Mouse (Mus musculus): Measurements from ENCODE around the gene Zfp78.

Zfp78 gene

GRCm38 (mm10) chr7:6388971-6389370 is 25.9 kb downstream of the Zfp78 start:
- no peak for DNase-seq (ENCODE audit: low spot score in 2 of 2)

- DNase-seq (ENCODE audit: low spot score in 2 of 2) = no peak
These were observed 26.4 kb downstream of the Zfp78 start for GRCm38 (mm10) chr7:6389449-6389848.

GRCm38 (mm10) chr7:6397996-6398975 is 35.2 kb downstream of the Zfp78 start, which contains the start of gene Smim17:
TSS of gene Smim17 (plus strand) at chr7:6398715.
- DNase-seq (ENCODE audit: low spot score in 2 of 2) = peak; percentile 53 to 78

DNA sequence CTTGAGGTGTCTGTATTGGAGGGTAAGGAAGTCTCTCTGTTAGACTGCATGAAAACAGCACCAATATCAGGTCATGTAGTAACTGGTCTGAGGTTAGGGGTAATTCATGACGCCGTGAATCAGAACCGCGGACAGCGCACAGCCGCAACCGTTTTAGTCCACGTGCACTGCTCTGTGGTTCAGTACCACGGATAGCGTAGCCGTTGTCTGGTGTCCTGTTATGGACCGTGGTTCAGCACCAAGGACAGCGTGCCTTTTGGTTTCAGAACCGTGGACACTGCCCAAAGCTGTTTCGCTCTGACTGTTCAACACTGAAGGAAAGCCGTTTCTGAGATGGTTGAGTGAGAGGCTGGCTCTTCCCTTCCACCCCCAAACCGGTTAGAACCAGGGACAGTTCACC is 47.0 kb downstream of the Zfp78 start, which contains the start of gene Gm20715:
Gm20715 (plus strand) TSS at position 235 of the 400 bp plus-strand sequence.
- DNase-seq (ENCODE audit: low spot score in 2 of 2) = peak in 1 of 2 experiments; percentile 73

DNA sequence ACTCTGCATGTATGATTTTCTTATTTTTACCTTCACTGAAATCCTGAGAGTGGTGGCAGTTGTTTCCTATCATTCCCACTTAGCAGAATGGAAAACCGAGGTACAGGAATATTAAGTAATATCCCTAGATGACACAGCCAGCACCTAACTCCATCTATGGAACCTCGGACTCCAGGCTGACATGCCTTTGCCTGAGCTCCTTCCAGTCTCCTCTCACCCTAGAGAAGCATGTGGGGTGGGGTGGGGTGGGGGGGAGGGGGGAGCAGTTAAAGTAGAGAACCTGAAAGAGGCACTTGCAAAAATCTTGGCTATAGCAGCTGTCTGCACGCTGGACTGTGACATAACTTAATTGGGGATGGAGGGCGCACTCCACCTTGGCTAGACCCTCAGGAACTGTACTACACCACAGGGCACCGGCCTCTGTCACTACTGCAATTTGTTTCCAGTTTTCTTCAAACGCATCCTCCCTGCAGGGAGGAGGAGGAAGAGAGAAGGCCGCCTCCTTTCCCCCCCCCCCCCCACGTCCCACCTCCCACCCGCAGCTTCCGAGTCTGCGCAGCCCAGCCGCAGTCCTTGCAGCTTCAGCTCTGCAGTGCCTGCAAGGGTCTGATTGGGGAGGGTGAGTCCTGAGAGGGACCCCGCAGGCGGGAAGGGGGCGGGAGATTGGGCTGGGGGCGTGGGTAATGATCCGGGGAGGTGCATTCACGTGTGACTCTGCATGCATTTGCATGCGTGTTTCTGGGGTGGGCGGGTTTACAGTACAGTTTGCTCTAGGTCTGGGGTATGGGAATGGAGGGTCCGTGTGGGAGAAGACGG is 51.8 kb downstream of the Zfp78 start:
- peak in 1 of 2 experiments; percentile 28 for DNase-seq (ENCODE audit: low spot score in 2 of 2)

- no peak for DNase-seq (ENCODE audit: low spot score in 2 of 2)
These were observed 52.3 kb downstream of the Zfp78 start for GRCm38 (mm10) chr7:6415442-6415787.

DNA sequence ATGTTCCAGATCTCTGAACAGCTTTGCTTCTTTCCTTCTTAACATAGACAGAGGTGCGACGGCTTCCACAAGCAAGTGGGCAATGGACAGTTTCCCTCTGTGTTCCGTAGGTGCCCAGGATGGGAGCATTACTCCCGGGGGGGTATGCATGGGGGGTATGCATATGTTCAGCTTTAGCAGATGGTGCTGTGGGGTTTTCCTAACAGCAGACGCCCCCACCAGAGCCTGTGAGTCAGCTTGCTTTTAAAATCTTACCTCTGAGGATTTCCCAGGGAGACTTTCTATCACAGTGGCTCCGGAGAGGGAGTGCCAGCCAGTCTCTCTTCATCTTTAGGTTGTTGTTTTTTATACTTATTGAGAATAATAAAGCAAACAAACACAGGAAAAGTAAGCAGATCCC is 56.8 kb downstream of the Zfp78 start:
- peak in 1 of 2 experiments; percentile 40 for DNase-seq (ENCODE audit: low spot score in 2 of 2)

- no peak for DNase-seq (ENCODE audit: low spot score in 2 of 2)
These were observed 66.3 kb downstream of the Zfp78 start for GRCm38 (mm10) chr7:6429381-6429780.

DNA sequence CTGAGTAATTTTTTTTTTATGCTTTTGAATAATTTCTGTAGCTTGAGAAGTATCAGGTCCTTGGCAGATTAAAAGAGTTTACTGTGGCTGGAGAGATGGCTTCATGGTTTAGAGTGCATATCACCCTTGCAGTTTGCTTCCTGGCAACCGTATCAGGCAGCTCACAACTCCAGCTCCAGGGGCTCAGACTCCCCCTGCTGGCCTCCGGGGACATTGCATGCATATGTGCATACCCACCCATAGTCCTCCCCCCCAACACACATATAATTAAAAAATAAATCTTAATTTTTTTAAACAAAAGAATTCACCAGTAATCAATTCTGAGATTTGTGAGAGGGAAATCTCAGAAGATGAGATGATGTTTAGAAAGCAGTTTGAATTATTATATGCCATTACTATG is 67.3 kb downstream of the Zfp78 start:
- no peak for DNase-seq (ENCODE audit: low spot score in 2 of 2)
